7 mouse cellular contexts compared by ENCODE assay signal in the genomic region with DNA sequence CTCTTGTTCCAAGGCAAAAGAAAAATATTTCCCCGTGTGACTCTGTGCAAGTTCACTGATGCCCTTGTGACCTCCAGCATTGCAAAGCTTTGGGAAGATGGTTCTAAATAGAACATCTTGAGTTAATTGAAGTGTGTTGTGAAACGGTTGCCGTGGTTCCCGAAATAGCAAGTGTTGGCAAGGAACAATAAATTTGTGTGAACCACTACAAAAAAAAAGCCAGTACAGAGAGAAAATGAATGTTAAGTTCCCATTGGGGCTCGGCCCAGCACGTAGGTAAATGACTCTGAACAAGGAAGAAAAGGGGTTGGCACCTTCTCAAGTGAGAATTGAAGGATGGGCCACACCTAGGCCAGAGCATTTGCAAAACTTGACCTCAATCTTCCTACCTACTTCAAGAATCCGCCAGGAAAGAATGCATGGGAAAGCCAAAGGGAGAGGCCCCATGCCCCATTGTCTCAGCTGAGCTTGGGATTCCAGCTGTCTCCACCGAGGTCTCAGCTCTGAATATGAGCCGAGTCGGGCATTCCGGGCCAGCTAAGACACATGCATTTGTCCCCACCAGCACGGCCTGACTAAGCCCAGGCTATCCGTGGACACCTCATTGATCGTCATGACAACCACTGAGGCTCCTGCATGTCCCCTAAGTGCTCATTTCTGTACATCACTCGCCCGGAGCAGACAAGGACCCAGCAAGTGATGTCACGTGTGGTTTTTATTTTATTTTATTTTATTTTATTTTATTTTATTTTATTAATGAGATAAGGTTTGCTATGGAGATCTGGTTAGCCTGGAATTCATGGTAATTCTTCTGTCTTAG. TPM values are rescaled to one million over a fixed set of nuclear protein-coding genes. Genes with fewer than 3 reads are reported as not detected.
DNase-seq lines count a peak whose midpoint lies in the region; ATAC-seq lines count a peak whose summit lies in the region.

No protein-coding gene starts in this region.

- ATAC-seq in neural tube, embryonic 15.5 days (ENCODE audit: low FRiP score) = no peak
- ATAC-seq in common myeloid progenitor, adult 5-6 weeks (replicated peaks; ENCODE audit: low read depth, poor library complexity, severe bottlenecking) = peak; percentile 20; the same call in 1 of the 2 replicates
- ATAC-seq in stomach, embryonic 14.5 days (ENCODE audit: insufficient number of reproducible peaks, insufficient read depth, low FRiP score, low read depth) = no peak
- ATAC-seq in cerebellum, adult (ENCODE audit: insufficient number of reproducible peaks, low FRiP score, low TSS enrichment) = no peak

- no peaks in the 10 kb centered on the region for H3K9me3 ChIP-seq in neural tube, embryonic 15.5 days (replicated peaks)
- H3K9me3 ChIP-seq in stomach, embryonic 14.5 days (ENCODE audit: control insufficient read depth, low read depth, low read length) = no peaks in the 10 kb centered on the region

- no peak overlapping the region for H3K9ac ChIP-seq in neural tube, embryonic 15.5 days (replicated peaks)
- no peak overlapping the region for H3K9ac ChIP-seq in stomach, embryonic 14.5 days (replicated peaks; ENCODE audit: low read depth, low read length)

- DNase-seq in neural tube, embryonic 10.5 days (ENCODE audit: extremely low spot score, low spot score) = peak; percentile 19
- peak; percentile 63 for DNase-seq in induced T-regulatory cell, adult 2 months (ENCODE audit: low read depth)
- DNase-seq in kidney, postnatal 14 days = no peak

- no peaks in the 10 kb centered on the region for H3K27me3 ChIP-seq in neural tube, embryonic 15.5 days (replicated peaks)
- no peaks in the 10 kb centered on the region for H3K27me3 ChIP-seq in stomach, embryonic 14.5 days (ENCODE audit: control insufficient read depth, insufficient read depth, low read length)

- H3K36me3 ChIP-seq in neural tube, embryonic 15.5 days = no peaks in the 10 kb centered on the region
- H3K36me3 ChIP-seq in stomach, embryonic 14.5 days (ENCODE audit: control insufficient read depth, insufficient read depth, low read length) = no peaks in the 10 kb centered on the region

- WGBS in neural tube, embryonic 15.5 days = 36% methylated on average over 17 of the region's 17 CpGs
- 74% methylated on average over 17 of the region's 17 CpGs for WGBS in stomach, embryonic 14.5 days

- no peak overlapping the region for H3K27ac ChIP-seq in neural tube, embryonic 15.5 days (replicated peaks)
- H3K27ac ChIP-seq in stomach, embryonic 14.5 days (ENCODE audit: low read length) = 0 out of 2 replicates have a peak overlapping the region, but pooled peaks have one; percentile 6

- no peak overlapping the region for H3K4me3 ChIP-seq in neural tube, embryonic 15.5 days (replicated peaks)
- H3K4me3 ChIP-seq in stomach, embryonic 14.5 days (ENCODE audit: low read depth, low read length) = no peak overlapping the region

- no peaks in the 10 kb centered on the region for H3K4me1 ChIP-seq in neural tube, embryonic 15.5 days
- H3K4me1 ChIP-seq in stomach, embryonic 14.5 days (ENCODE audit: control insufficient read depth, insufficient read depth, low read length) = no peaks in the 10 kb centered on the region

- H3K4me2 ChIP-seq in neural tube, embryonic 15.5 days = no peak overlapping the region
- H3K4me2 ChIP-seq in stomach, embryonic 14.5 days (replicated peaks; ENCODE audit: low read depth, low read length) = no peak overlapping the region

RNA-seq across cellular contexts. Expression of a gene that starts 21.5 kb away (rescaled TPM):
- 116 and 125 TPM in 2 replicates for polyA plus RNA-seq in neural tube, embryonic 15.5 days (2015; fragmentation: Nextera tagmentation; extraction: Ambion mirVana)
- total RNA-seq in common myeloid progenitor, adult 5-6 weeks (2017) = 68.9 and 70.8 TPM in 2 replicates
- 129 and 131 TPM in 2 replicates for polyA plus RNA-seq in stomach, embryonic 14.5 days (2014; fragmentation: Nextera tagmentation; extraction: Ambion mirVana)
